ENCODE assay signal across 34 mouse cellular contexts in the genomic region with DNA sequence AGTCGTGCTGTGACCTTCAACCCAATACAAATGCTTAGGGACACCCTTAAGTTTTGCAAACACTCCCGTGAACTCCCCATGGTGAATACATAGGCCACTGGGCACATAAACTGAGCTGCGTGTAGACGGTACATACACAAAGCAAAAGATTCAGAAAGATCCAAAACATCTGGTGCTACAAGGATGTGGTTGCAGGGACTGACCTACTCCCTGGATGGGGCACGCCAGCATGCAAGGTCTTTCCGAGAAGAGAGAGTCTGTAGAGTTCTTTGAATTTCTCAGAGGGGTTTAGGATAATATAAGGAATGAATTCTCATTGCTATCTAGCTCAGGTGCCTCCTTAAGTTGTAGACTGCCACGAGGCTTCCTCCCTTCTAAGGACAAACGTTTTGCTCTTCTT. TPM values are rescaled to one million over a fixed set of nuclear protein-coding genes. Genes with fewer than 3 reads are reported as not detected.
DNase-seq lines count a peak whose midpoint lies in the region; ATAC-seq and TF ChIP-seq lines count a peak whose summit lies in the region.
"Had no signal": no experiment of that assay in that cellular context is flagged by ENCODE, and none has a peak within 500 bp of the region (broad histone marks: within the 10 kb centered on the region; RNA-seq: fewer than 3 reads in every experiment).

No protein-coding gene starts in this region.

- DNase-seq in embryo, embryonic 10.5 days (ENCODE audit: low spot score): peak; percentile 24
- DNase-seq in embryo, embryonic 11 days: no peak
- peak; percentile 34 for DNase-seq in limb, embryonic 11.5 days (ENCODE audit: low spot score)
- DNase-seq in limb, embryonic 10.5 days (ENCODE audit: low spot score): no peak
- no peak for DNase-seq in G1E (ENCODE audit: low spot score)
- DNase-seq in lung, postnatal 25 days (ENCODE audit: low spot score): no peak
- DNase-seq: cerebellum, adult 11 months; cerebellum, adult 9-10 months; cerebellum, postnatal 36 days; gastrocnemius, postnatal 14 days; kidney, adult 9 months; layer of hippocampus, postnatal 36 days; liver, postnatal 0 days; right cerebral cortex, postnatal 25 days had no signal

- H3K4me1 ChIP-seq in limb, embryonic 11.5 days (ENCODE audit: control insufficient read depth, insufficient read depth, low read length): peaks cover 30% of the 10 kb centered on the region
- H3K4me1 ChIP-seq in limb, embryonic 10.5 days: peaks cover 53% of the 10 kb centered on the region
- peaks cover 80% of the 10 kb centered on the region for H3K4me1 ChIP-seq in G1E (ENCODE audit: insufficient read depth, low read depth, low read length)
- peaks cover 51% of the 10 kb centered on the region for H3K4me1 ChIP-seq in embryonic facial prominence, embryonic 13.5 days

- no peaks in the 10 kb centered on the region for H3K36me3 ChIP-seq in limb, embryonic 11.5 days (ENCODE audit: control insufficient read depth, insufficient read depth, low read length)
- H3K36me3 ChIP-seq in limb, embryonic 10.5 days: no peaks in the 10 kb centered on the region
- peaks cover 69% of the 10 kb centered on the region for H3K36me3 ChIP-seq in G1E (replicated peaks)
- no peaks in the 10 kb centered on the region; the same call in 1 of the 2 replicates for H3K36me3 ChIP-seq in embryonic facial prominence, embryonic 13.5 days
- H3K36me3 ChIP-seq: heart, embryonic 10.5 days; heart, embryonic 15.5 days; hindbrain, embryonic 15.5 days; intestine, embryonic 15.5 days; liver, embryonic 12.5 days; neural tube, embryonic 15.5 days; stomach, embryonic 15.5 days had no signal

- H3K4me2 ChIP-seq in limb, embryonic 11.5 days (ENCODE audit: low read depth, severe bottlenecking): no peak overlapping the region
- peak overlapping the region; percentile 76 for H3K4me2 ChIP-seq in embryonic facial prominence, embryonic 13.5 days

- no peak overlapping the region for H3K9ac ChIP-seq in limb, embryonic 11.5 days (ENCODE audit: low read length)
- no peak overlapping the region for H3K9ac ChIP-seq in embryonic facial prominence, embryonic 13.5 days
- H3K9ac ChIP-seq: liver, postnatal 0 days; neural tube, embryonic 15.5 days; stomach, embryonic 15.5 days had no signal

- H3K27me3 ChIP-seq in limb, embryonic 11.5 days (ENCODE audit: control insufficient read depth, insufficient read depth, low read length): peaks cover 98% of the 10 kb centered on the region
- H3K27me3 ChIP-seq in limb, embryonic 10.5 days (ENCODE audit: low read depth, poor library complexity, severe bottlenecking): peaks cover 100% of the 10 kb centered on the region
- no peaks in the 10 kb centered on the region for H3K27me3 ChIP-seq in G1E (ENCODE audit: insufficient read depth, low read length)
- H3K27me3 ChIP-seq in embryonic facial prominence, embryonic 13.5 days: peaks cover 100% of the 10 kb centered on the region

- TF ChIP-seq CTCF in G1E (IDR thresholded peaks at IDR 0.05; ENCODE audit: low read depth, low read length): no peak

- H3K27ac ChIP-seq in limb, embryonic 11.5 days (replicated peaks; ENCODE audit: low read depth, low read length): no peak overlapping the region
- no peak overlapping the region for H3K27ac ChIP-seq in limb, embryonic 10.5 days
- peak overlapping the region; percentile 55; the same call in 1 of the 2 replicates for H3K27ac ChIP-seq in embryonic facial prominence, embryonic 13.5 days
- H3K27ac ChIP-seq: heart, embryonic 15.5 days; hindbrain, embryonic 15.5 days; intestine, embryonic 15.5 days; liver, embryonic 12.5 days; neural tube, embryonic 15.5 days; stomach, embryonic 15.5 days had no signal

- ATAC-seq in limb, embryonic 11.5 days (ENCODE audit: insufficient number of reproducible peaks, low FRiP score, low TSS enrichment, low read depth): no peak
- ATAC-seq in G1E (ENCODE audit: extremely low read depth, insufficient number of reproducible peaks, low FRiP score, poor library complexity, severe bottlenecking): no peak
- no peak for ATAC-seq in embryonic facial prominence, embryonic 13.5 days (ENCODE audit: insufficient number of reproducible peaks, insufficient read depth, low FRiP score, low TSS enrichment, low read depth)
- ATAC-seq: forebrain, embryonic 14.5 days; intestine, embryonic 15.5 days; liver, embryonic 12.5 days had no signal

- no peaks in the 10 kb centered on the region for H3K9me3 ChIP-seq in limb, embryonic 11.5 days (ENCODE audit: control insufficient read depth, low read length)
- no peaks in the 10 kb centered on the region for H3K9me3 ChIP-seq in limb, embryonic 10.5 days (replicated peaks)
- no peaks in the 10 kb centered on the region for H3K9me3 ChIP-seq in G1E (replicated peaks)
- H3K9me3 ChIP-seq in embryonic facial prominence, embryonic 13.5 days: no peaks in the 10 kb centered on the region
- H3K9me3 ChIP-seq: heart, embryonic 10.5 days; heart, embryonic 15.5 days; hindbrain, embryonic 15.5 days; intestine, embryonic 15.5 days; liver, embryonic 12.5 days; megakaryocyte, embryonic 14.5 days; neural tube, embryonic 15.5 days; stomach, embryonic 15.5 days had no signal

- no peak overlapping the region for H3K4me3 ChIP-seq in limb, embryonic 11.5 days (ENCODE audit: low read depth, low read length)
- H3K4me3 ChIP-seq in limb, embryonic 10.5 days: no peak overlapping the region
- H3K4me3 ChIP-seq in G1E (ENCODE audit: low read depth, low read length): peak overlapping the region; percentile 99; the same call in 1 of the 2 replicates
- H3K4me3 ChIP-seq in embryonic facial prominence, embryonic 13.5 days: 0 out of 2 replicates have a peak overlapping the region, but pooled peaks have one; percentile 56

- 7% methylated on average over 8 of the region's 8 CpGs for WGBS in limb, embryonic 11.5 days
- WGBS in limb, embryonic 10.5 days: 14% methylated on average over 8 of the region's 8 CpGs
- 9% methylated on average over 8 of the region's 8 CpGs for WGBS in embryonic facial prominence, embryonic 13.5 days

RNA-seq across cellular contexts. Expression of gene Gata2, which starts 0.9 kb away (rescaled TPM):
- polyA plus RNA-seq in limb, embryonic 11.5 days (2014; fragmentation: Nextera tagmentation; extraction: Ambion mirVana): 1.9 and 4.0 TPM in 2 replicates
- polyA plus RNA-seq in limb, embryonic 10.5 days (2016; fragmentation: Nextera tagmentation; extraction: Ambion mirVana): 6.8 and 9.0 TPM in 2 replicates
- 264 and 265 TPM in 2 replicates for total RNA-seq in G1E (2014; fragmentation: Nextera tagmentation)
- total RNA-seq in G1E (2017): 127 and 145 TPM in 2 replicates
- polyA plus RNA-seq in G1E (2012): 1,748 and 2,211 TPM in 2 replicates
- 54.9 and 81.7 TPM in 2 replicates for polyA plus RNA-seq in embryonic facial prominence, embryonic 13.5 days (2015; fragmentation: Nextera tagmentation; extraction: Ambion mirVana)
- total RNA-seq: CH12.LX had no signal

RNA-seq across cellular contexts. Expression of gene Dnajb8, which starts 29.3 kb away (rescaled TPM):
- polyA plus RNA-seq in limb, embryonic 11.5 days (2014; fragmentation: Nextera tagmentation; extraction: Ambion mirVana): not detected in 2 replicates
- polyA plus RNA-seq in limb, embryonic 10.5 days (2016; fragmentation: Nextera tagmentation; extraction: Ambion mirVana): not detected in 2 replicates
- total RNA-seq in G1E (2014; fragmentation: Nextera tagmentation) (not detected in 2 replicates), G1E (2017) (0.11 TPM in 1 of 2 replicates, not detected in the other)
- polyA plus RNA-seq in G1E (2012): not detected in 2 replicates
- not detected in 2 replicates for polyA plus RNA-seq in embryonic facial prominence, embryonic 13.5 days (2015; fragmentation: Nextera tagmentation; extraction: Ambion mirVana)
- total RNA-seq: adrenal gland, postnatal 14 days; CH12.LX; ES-E14; gastrocnemius, postnatal 14 days; granulocyte monocyte progenitor cell, adult 5-6 weeks; heart, postnatal 25 days; layer of hippocampus, postnatal 36 days; left cerebral cortex, postnatal 14 days had no signal
- polyA plus RNA-seq: C2C12; forebrain, embryonic 14.5 days; heart, embryonic 10.5 days; heart, embryonic 15.5 days; hindbrain, embryonic 15.5 days; intestine, embryonic 15.5 days; large intestine, adult 2 months; limb, embryonic 14.5 days; liver, embryonic 12.5 days; liver, postnatal 0 days; lung, embryonic 16.5 days; neural tube, embryonic 15.5 days; stomach, embryonic 15.5 days had no signal

Comparison
In these comparisons a context has a peak if more than half of its experiments do, and no peak if none do; other contexts are left out.
1. DNase-seq: peak in embryo, embryonic 10.5 days (single experiment) and limb, embryonic 11.5 days (single experiment); none in embryo, embryonic 11 days (single experiment), limb, embryonic 10.5 days (single experiment), G1E (single experiment) and lung, postnatal 25 days (single experiment).
2. H3K4me3 ChIP-seq: peak in G1E (single experiment) and embryonic facial prominence, embryonic 13.5 days (single experiment); none in limb, embryonic 11.5 days (single experiment) and limb, embryonic 10.5 days (single experiment).
3. RNA of gene Gata2, which starts 0.9 kb away (polyA plus RNA-seq): 1,748 to 2,211 TPM in G1E; 54.9 to 81.7 TPM in embryonic facial prominence, embryonic 13.5 days, 6.8 to 9.0 TPM in limb, embryonic 10.5 days and 1.9 to 4.0 TPM in limb, embryonic 11.5 days; every median in the first group is over 10 times any median in the second.